ENCODE assay signal across 23 mouse cellular contexts in genomic region chr13:108921146-108921545, GRCm38 (mm10).
DNase-seq lines count a peak whose midpoint lies in the region; ATAC-seq and TF ChIP-seq lines count a peak whose summit lies in the region.
"Had no signal": no experiment of that assay in that cellular context is flagged by ENCODE, and none has a peak within 500 bp of the region (broad histone marks: within the 10 kb centered on the region; RNA-seq: fewer than 3 reads in every experiment).

No protein-coding gene starts in this region.

- no peak overlapping the region for H3K4me2 ChIP-seq in kidney, embryonic 15.5 days
- H3K4me2 ChIP-seq in heart, embryonic 11.5 days, result no peak overlapping the region
- H3K4me2 ChIP-seq: embryonic facial prominence, embryonic 12.5 days; embryonic facial prominence, embryonic 15.5 days; heart, embryonic 12.5 days; heart, embryonic 15.5 days; hindbrain, embryonic 14.5 days had no signal

- peak; percentile 90 for DNase-seq in kidney, adult 2 months
- DNase-seq in kidney, postnatal 10 days, result peak; percentile 46
- peak; percentile 78 to 86 for DNase-seq in kidney, postnatal 36 days
- DNase-seq in lung, postnatal 36 days, result no peak
- DNase-seq: adrenal gland, adult 2 months; adrenal gland, postnatal 14 days; cerebellum, adult 11 months; cerebellum, adult 9-11 months; forebrain, postnatal 0 days; gastrocnemius, adult 2 months; gastrocnemius, postnatal 14 days; heart, adult 11 months; heart, postnatal 10 days; heart, postnatal 4 days had no signal

- H3K9ac ChIP-seq in kidney, embryonic 15.5 days, result no peak overlapping the region
- H3K9ac ChIP-seq in heart, embryonic 11.5 days (ENCODE audit: low read depth, low read length), result no peak overlapping the region
- H3K9ac ChIP-seq: embryonic facial prominence, embryonic 12.5 days; embryonic facial prominence, embryonic 15.5 days; forebrain, postnatal 0 days; heart, embryonic 12.5 days; heart, embryonic 15.5 days; hindbrain, embryonic 14.5 days had no signal

- no peak for ATAC-seq in kidney, embryonic 15.5 days (replicated peaks; ENCODE audit: low FRiP score)
- no peak for ATAC-seq in heart, embryonic 11.5 days (replicated peaks; ENCODE audit: insufficient number of reproducible peaks, low FRiP score, low TSS enrichment)
- ATAC-seq: CD4-positive, CD25-positive, alpha-beta regulatory T cell, adult 4 months; forebrain, embryonic 14.5 days; forebrain, postnatal 0 days had no signal

- H3K9me3 ChIP-seq in kidney, embryonic 15.5 days (replicated peaks), result no peaks in the 10 kb centered on the region
- no peaks in the 10 kb centered on the region for H3K9me3 ChIP-seq in heart, embryonic 11.5 days (replicated peaks; ENCODE audit: control insufficient read depth, low read length)
- H3K9me3 ChIP-seq: embryonic facial prominence, embryonic 12.5 days; embryonic facial prominence, embryonic 15.5 days; heart, embryonic 12.5 days; heart, embryonic 15.5 days had no signal

- H3K27me3 ChIP-seq in kidney, adult 2 months (replicated peaks; ENCODE audit: control insufficient read depth, insufficient read depth, low read length), result no peaks in the 10 kb centered on the region
- no peaks in the 10 kb centered on the region for H3K27me3 ChIP-seq in kidney, embryonic 15.5 days
- no peaks in the 10 kb centered on the region for H3K27me3 ChIP-seq in heart, embryonic 11.5 days (ENCODE audit: control insufficient read depth, insufficient read depth, low read length)
- H3K27me3 ChIP-seq: embryonic facial prominence, embryonic 12.5 days; embryonic facial prominence, embryonic 15.5 days; heart, embryonic 12.5 days; heart, embryonic 15.5 days had no signal

- H3K4me1 ChIP-seq in kidney, adult 2 months (ENCODE audit: control insufficient read depth, insufficient read depth, low read length), result peaks cover 2% of the 10 kb centered on the region; the same call in 1 of the 2 replicates
- no peaks in the 10 kb centered on the region for H3K4me1 ChIP-seq in kidney, embryonic 15.5 days
- no peaks in the 10 kb centered on the region for H3K4me1 ChIP-seq in heart, embryonic 11.5 days (ENCODE audit: control insufficient read depth, insufficient read depth, low read length)
- H3K4me1 ChIP-seq: embryonic facial prominence, embryonic 12.5 days; embryonic facial prominence, embryonic 15.5 days; heart, embryonic 12.5 days; heart, embryonic 15.5 days had no signal

- H3K27ac ChIP-seq in kidney, adult 2 months (ENCODE audit: insufficient read depth, low read depth, low read length), result no peak overlapping the region
- no peak overlapping the region for H3K27ac ChIP-seq in kidney, embryonic 15.5 days
- no peak overlapping the region for H3K27ac ChIP-seq in heart, embryonic 11.5 days (ENCODE audit: low read depth, low read length)
- H3K27ac ChIP-seq: embryonic facial prominence, embryonic 12.5 days; embryonic facial prominence, embryonic 15.5 days; gastrocnemius, adult 2 months; heart, embryonic 15.5 days; hindbrain, embryonic 14.5 days had no signal

- TF ChIP-seq CTCF in kidney, adult 2 months (conservative IDR thresholded peaks at IDR 0.05; ENCODE audit: insufficient read depth, insufficient read length, low read depth, low read length), result no peak

- no peak overlapping the region for H3K4me3 ChIP-seq in kidney, adult 2 months (ENCODE audit: insufficient read depth, low read depth, low read length)
- no peak overlapping the region for H3K4me3 ChIP-seq in kidney, embryonic 15.5 days (replicated peaks)
- H3K4me3 ChIP-seq in heart, embryonic 11.5 days (ENCODE audit: low read depth, low read length), result no peak overlapping the region
- H3K4me3 ChIP-seq: embryonic facial prominence, embryonic 12.5 days; embryonic facial prominence, embryonic 15.5 days; gastrocnemius, adult 2 months; heart, embryonic 12.5 days; heart, embryonic 15.5 days had no signal

- TF ChIP-seq POLR2A in kidney, adult 2 months (IDR thresholded peaks at IDR 0.05; ENCODE audit: low read depth, low read length), result no peak

- H3K36me3 ChIP-seq in kidney, adult 2 months (ENCODE audit: control insufficient read depth, insufficient read depth, low read length), result no peaks in the 10 kb centered on the region
- no peaks in the 10 kb centered on the region for H3K36me3 ChIP-seq in kidney, embryonic 15.5 days
- H3K36me3 ChIP-seq in heart, embryonic 11.5 days (ENCODE audit: control insufficient read depth, insufficient read depth, low read length), result no peaks in the 10 kb centered on the region
- H3K36me3 ChIP-seq: embryonic facial prominence, embryonic 12.5 days; embryonic facial prominence, embryonic 15.5 days; heart, embryonic 12.5 days; heart, embryonic 15.5 days had no signal

- WGBS in kidney, adult 2 months, result 41% methylated on average over 4 of the region's 4 CpGs
- WGBS in kidney, embryonic 15.5 days, result 80% methylated on average over 4 of the region's 4 CpGs
- WGBS in heart, embryonic 11.5 days (ENCODE audit: insufficient replicate concordance), result 77% methylated on average over 4 of the region's 4 CpGs
